Mouse (Mus musculus): ENCODE data around the gene Zfhx3. TPM values are rescaled to one million over a fixed set of nuclear protein-coding genes. Genes with fewer than 3 reads are reported as not detected.

Gene Zfhx3
- total and polyA plus RNA-seq, 2 experiments from 2014 or later: 14.9 to 15.3 TPM

GRCm38 (mm10) chr8:108768051-108768450, 825.6 kb downstream of the Zfhx3 start:
- Histone ChIP-seq H3K4me1 (ENCODE audit: insufficient read depth, low read length) (peaks cover 4% of the 10 kb centered on the region; the same call in 1 of the 2 replicates), H3K4me3 (ENCODE audit: low read length) (no peak overlapping the region), H3K9me3 (ENCODE audit: low read length) (no peaks in the 10 kb centered on the region), H3K27me3 (ENCODE audit: insufficient read depth, low read length) (no peaks in the 10 kb centered on the region), H3K9ac (replicated peaks; ENCODE audit: low read length) (no peak overlapping the region), H3K27ac (no peak overlapping the region), H3K4me2 (ENCODE audit: low read depth, low read length) (no peak overlapping the region), H3K36me3 (ENCODE audit: insufficient read depth, low read length) (no peaks in the 10 kb centered on the region)
- DNase-seq (ENCODE audit: low spot score) (no peak), ATAC-seq (no peak)
- WGBS: 82% methylated on average over 7 of the region's 7 CpGs
- no peak for TF ChIP-seq CTCF (IDR thresholded peaks at IDR 0.05; ENCODE audit: low read depth)

- peaks cover 4% of the 10 kb centered on the region; the same call in 1 of the 2 replicates for H3K4me1 ChIP-seq (ENCODE audit: insufficient read depth, low read length)
- WGBS: 87% methylated on average over 4 of the region's 4 CpGs
- no peak for TF ChIP-seq CTCF (IDR thresholded peaks at IDR 0.05; ENCODE audit: low read depth)
Observed at GRCm38 (mm10) chr8:108770334-108770733, 827.9 kb downstream of the Zfhx3 start.

GRCm38 (mm10) chr8:108773436-108773835, 831.0 kb downstream of the Zfhx3 start:
- Histone ChIP-seq H3K9me3 (ENCODE audit: low read length) (no peaks in the 10 kb centered on the region), H3K9ac (replicated peaks; ENCODE audit: low read length) (no peak overlapping the region), H3K4me3 (ENCODE audit: low read length) (no peak overlapping the region), H3K27ac (no peak overlapping the region), H3K36me3 (ENCODE audit: insufficient read depth, low read length) (no peaks in the 10 kb centered on the region), H3K4me2 (ENCODE audit: low read depth, low read length) (no peak overlapping the region), H3K27me3 (ENCODE audit: insufficient read depth, low read length) (no peaks in the 10 kb centered on the region), H3K4me1 (ENCODE audit: insufficient read depth, low read length) (peaks cover 4% of the 10 kb centered on the region; the same call in 1 of the 2 replicates)
- no peak for DNase-seq (ENCODE audit: low spot score)
- ATAC-seq: no peak
- TF ChIP-seq CTCF (IDR thresholded peaks at IDR 0.05; ENCODE audit: low read depth): no peak
- WGBS: 77% methylated on average over 6 of the region's 6 CpGs

More at GRCm38 (mm10) chr8:108770334-108770733, 827.9 kb downstream of the Zfhx3 start:
- Histone ChIP-seq H3K27me3 (ENCODE audit: insufficient read depth, low read length) (no peaks in the 10 kb centered on the region), H3K4me2 (ENCODE audit: low read depth, low read length) (no peak overlapping the region), H3K4me3 (ENCODE audit: low read length) (no peak overlapping the region), H3K27ac (no peak overlapping the region), H3K9ac (replicated peaks; ENCODE audit: low read length) (no peak overlapping the region), H3K9me3 (ENCODE audit: low read length) (no peaks in the 10 kb centered on the region), H3K36me3 (ENCODE audit: insufficient read depth, low read length) (no peaks in the 10 kb centered on the region)
- DNase-seq (ENCODE audit: low spot score) (no peak), ATAC-seq (no peak)

- H3K9ac ChIP-seq (replicated peaks; ENCODE audit: low read length): no peak overlapping the region
- no peaks in the 10 kb centered on the region for H3K27me3 ChIP-seq (ENCODE audit: insufficient read depth, low read length)
- no peaks in the 10 kb centered on the region for H3K36me3 ChIP-seq (ENCODE audit: insufficient read depth, low read length)
- ATAC-seq (no peak), DNase-seq (ENCODE audit: low spot score) (no peak)
- 72% methylated on average over 12 of the region's 12 CpGs for WGBS
- no peak overlapping the region for H3K27ac ChIP-seq
- H3K4me3 ChIP-seq (ENCODE audit: low read length): no peak overlapping the region
- no peaks in the 10 kb centered on the region for H3K4me1 ChIP-seq (ENCODE audit: insufficient read depth, low read length)
- no peak for TF ChIP-seq CTCF (IDR thresholded peaks at IDR 0.05; ENCODE audit: low read depth)
- no peak overlapping the region for H3K4me2 ChIP-seq (ENCODE audit: low read depth, low read length)
- H3K9me3 ChIP-seq (ENCODE audit: low read length): no peaks in the 10 kb centered on the region
Observed at GRCm38 (mm10) chr8:108778063-108778462, 835.6 kb downstream of the Zfhx3 start.

- no peaks in the 10 kb centered on the region for H3K36me3 ChIP-seq (ENCODE audit: insufficient read depth, low read length)
- H3K27me3 ChIP-seq (ENCODE audit: insufficient read depth, low read length): no peaks in the 10 kb centered on the region
- H3K27ac ChIP-seq: no peak overlapping the region
- H3K9ac ChIP-seq (replicated peaks; ENCODE audit: low read length): no peak overlapping the region
- H3K4me1 ChIP-seq (ENCODE audit: insufficient read depth, low read length): no peaks in the 10 kb centered on the region
- 82% methylated on average over 9 of the region's 9 CpGs for WGBS
- H3K4me3 ChIP-seq (ENCODE audit: low read length): no peak overlapping the region
- H3K4me2 ChIP-seq (ENCODE audit: low read depth, low read length): no peak overlapping the region
- no peak for ATAC-seq
- H3K9me3 ChIP-seq (ENCODE audit: low read length): no peaks in the 10 kb centered on the region
- no peak for TF ChIP-seq CTCF (IDR thresholded peaks at IDR 0.05; ENCODE audit: low read depth)
- DNase-seq (ENCODE audit: low spot score): no peak
Observed at GRCm38 (mm10) chr8:108778551-108778950, 836.1 kb downstream of the Zfhx3 start.

DNA sequence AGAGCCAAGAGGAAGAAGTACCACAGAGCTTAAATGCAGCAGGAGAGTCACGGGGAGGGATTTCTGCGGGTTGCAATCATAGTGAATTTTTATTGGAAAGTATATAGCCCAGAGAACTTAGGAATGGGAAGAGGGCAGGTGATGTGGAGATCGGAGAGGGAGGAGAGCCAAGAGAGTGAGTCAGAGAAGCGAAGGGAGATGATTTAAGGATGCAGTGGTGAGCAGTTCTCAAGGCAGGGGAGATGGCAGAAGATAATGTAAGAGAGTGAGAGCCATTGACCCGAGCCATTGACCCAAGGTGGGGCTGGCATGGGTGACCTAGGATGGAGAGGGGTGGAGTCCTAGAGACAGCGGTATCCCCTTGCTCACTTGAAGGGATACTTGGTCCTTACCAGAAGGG, 838.3 kb downstream of the Zfhx3 start:
- H3K9me3 ChIP-seq (ENCODE audit: low read length): no peaks in the 10 kb centered on the region
- H3K27ac ChIP-seq: no peak overlapping the region
- no peak overlapping the region for H3K4me2 ChIP-seq (ENCODE audit: low read depth, low read length)
- H3K4me3 ChIP-seq (ENCODE audit: low read length): no peak overlapping the region
- H3K4me1 ChIP-seq (ENCODE audit: insufficient read depth, low read length): no peaks in the 10 kb centered on the region
- H3K36me3 ChIP-seq (ENCODE audit: insufficient read depth, low read length): no peaks in the 10 kb centered on the region
- TF ChIP-seq CTCF (IDR thresholded peaks at IDR 0.05; ENCODE audit: low read depth): no peak
- DNase-seq (ENCODE audit: low spot score) (no peak), ATAC-seq (no peak)
- 0 out of 2 replicates have a peak, but pooled peaks cover 7% of the 10 kb centered on the region for H3K27me3 ChIP-seq (ENCODE audit: insufficient read depth, low read length)
- 83% methylated on average over 6 of the region's 6 CpGs for WGBS
- no peak overlapping the region for H3K9ac ChIP-seq (replicated peaks; ENCODE audit: low read length)

DNA sequence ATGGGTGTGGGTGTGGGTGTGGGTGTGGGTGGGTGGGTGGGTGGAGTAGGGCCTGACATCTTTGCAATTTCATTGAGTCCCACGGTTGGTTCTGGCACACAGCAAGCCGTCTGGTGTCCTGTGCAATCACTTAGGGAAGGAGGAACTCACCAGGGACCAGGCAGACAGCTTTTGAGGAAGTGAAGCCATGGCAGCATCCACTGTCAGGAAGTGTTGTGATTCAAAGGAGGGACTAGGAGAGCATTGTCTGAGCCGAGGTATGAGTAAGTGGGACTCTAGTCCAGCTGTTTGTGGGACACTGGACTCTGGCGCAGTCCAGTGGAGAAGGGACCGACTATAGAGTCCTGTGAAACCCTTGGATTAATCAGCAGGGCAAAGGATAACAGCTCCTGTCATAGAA, 838.7 kb downstream of the Zfhx3 start:
- Histone ChIP-seq H3K27ac (no peak overlapping the region), H3K4me2 (ENCODE audit: low read depth, low read length) (no peak overlapping the region), H3K27me3 (ENCODE audit: insufficient read depth, low read length) (0 out of 2 replicates have a peak, but pooled peaks cover 8% of the 10 kb centered on the region), H3K9ac (replicated peaks; ENCODE audit: low read length) (no peak overlapping the region), H3K4me3 (ENCODE audit: low read length) (no peak overlapping the region), H3K36me3 (ENCODE audit: insufficient read depth, low read length) (no peaks in the 10 kb centered on the region), H3K4me1 (ENCODE audit: insufficient read depth, low read length) (no peaks in the 10 kb centered on the region), H3K9me3 (ENCODE audit: low read length) (no peaks in the 10 kb centered on the region)
- 68% methylated on average over 5 of the region's 5 CpGs for WGBS
- no peak for TF ChIP-seq CTCF (IDR thresholded peaks at IDR 0.05; ENCODE audit: low read depth)
- ATAC-seq (no peak), DNase-seq (ENCODE audit: low spot score) (no peak)

Measured in hindbrain, postnatal 0 days (tissue).